Mouse (Mus musculus): ENCODE data around the gene Slc25a29. TPM values are rescaled to one million over a fixed set of nuclear protein-coding genes. Genes with fewer than 3 reads are reported as not detected.
A peak's percentile ranks its signal among the peaks of the same experiment; 100 is the strongest.

Gene Slc25a29
- polyA plus RNA-seq (2012; rRNA removed) = 4.0 and 4.9 TPM in 2 replicates

GRCm38 (mm10) chr12:108835840-108836409, at the start of gene Slc25a29, which contains the start of gene Slc25a47:
TSS of gene Slc25a29 (minus strand) at chr12:108835883.
TSS of gene Slc25a47 (plus strand) at chr12:108836046.
- Histone ChIP-seq H3K36me3 (ENCODE audit: control insufficient read depth, insufficient read depth, low read length) (no peaks in the 10 kb centered on the region), H3K27ac (ENCODE audit: insufficient read depth, low read depth, low read length) (peak within 1 kb of the TSS; percentile 51), H3K4me1 (ENCODE audit: control insufficient read depth, insufficient read depth, insufficient read length, low read length) (peaks cover 27% of the 10 kb centered on the region), H3K27me3 (ENCODE audit: control insufficient read depth, insufficient read depth, low read length) (no peaks in the 10 kb centered on the region), H3K4me3 (ENCODE audit: low read depth, low read length) (peak within 1 kb of the TSS; percentile 73)
- WGBS = under 1% methylated on average over 53 of the region's 53 CpGs
- TF ChIP-seq POLR2A (IDR thresholded peaks at IDR 0.05; ENCODE audit: low read depth, low read length) (0 out of 2 replicates have a peak, but pooled peaks have one; percentile 29), CTCF (IDR thresholded peaks at IDR 0.05; ENCODE audit: extremely low read depth, insufficient read length, insufficient replicate concordance, low read depth, low read length) (no peak)

DNA sequence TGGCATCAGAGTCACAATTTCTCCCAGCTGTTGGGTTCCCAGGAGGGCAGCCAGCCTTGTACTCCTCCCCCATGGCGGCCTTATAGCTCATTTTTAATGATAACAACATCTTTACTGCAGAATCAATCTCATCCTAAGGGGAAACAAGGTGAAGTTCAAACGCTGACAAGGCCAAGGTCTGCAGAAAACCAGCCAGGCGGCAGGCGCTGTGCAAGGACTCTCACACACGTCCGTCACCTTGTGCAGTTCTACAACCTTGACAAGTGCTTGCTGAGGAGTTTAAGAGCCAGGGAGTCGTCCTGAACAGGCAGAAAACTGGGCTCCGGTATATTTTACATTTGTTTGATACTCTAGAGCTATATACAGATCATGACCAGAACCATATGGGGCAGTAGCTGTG, 47.1 kb upstream of the Slc25a29 start:
- TF ChIP-seq POLR2A (IDR thresholded peaks at IDR 0.05; ENCODE audit: low read depth, low read length) = no peak
- TF ChIP-seq CTCF (IDR thresholded peaks at IDR 0.05; ENCODE audit: extremely low read depth, insufficient read length, insufficient replicate concordance, low read depth, low read length) = no peak
- Histone ChIP-seq H3K4me1 (ENCODE audit: control insufficient read depth, insufficient read depth, insufficient read length, low read length) (peaks cover 14% of the 10 kb centered on the region; the same call in 1 of the 2 replicates), H3K4me3 (ENCODE audit: low read depth, low read length) (no peak overlapping the region), H3K36me3 (ENCODE audit: control insufficient read depth, insufficient read depth, low read length) (peaks cover 53% of the 10 kb centered on the region), H3K27me3 (ENCODE audit: control insufficient read depth, insufficient read depth, low read length) (no peaks in the 10 kb centered on the region), H3K27ac (ENCODE audit: insufficient read depth, low read depth, low read length) (no peak overlapping the region)
- 74% methylated on average over 8 of the region's 8 CpGs for WGBS

GRCm38 (mm10) chr12:108881192-108881591, 45.5 kb upstream of the Slc25a29 start:
- TF ChIP-seq POLR2A (IDR thresholded peaks at IDR 0.05; ENCODE audit: low read depth, low read length) (no peak), CTCF (IDR thresholded peaks at IDR 0.05; ENCODE audit: extremely low read depth, insufficient read length, insufficient replicate concordance, low read depth, low read length) (no peak)
- H3K4me1 ChIP-seq (ENCODE audit: control insufficient read depth, insufficient read depth, insufficient read length, low read length) = peaks cover 14% of the 10 kb centered on the region; the same call in 1 of the 2 replicates
- no peaks in the 10 kb centered on the region for H3K27me3 ChIP-seq (ENCODE audit: control insufficient read depth, insufficient read depth, low read length)
- 25% methylated on average over 3 of the region's 3 CpGs for WGBS
- H3K36me3 ChIP-seq (ENCODE audit: control insufficient read depth, insufficient read depth, low read length) = peaks cover 43% of the 10 kb centered on the region
- H3K27ac ChIP-seq (ENCODE audit: insufficient read depth, low read depth, low read length) = peak overlapping the region; percentile 50
- H3K4me3 ChIP-seq (ENCODE audit: low read depth, low read length) = no peak overlapping the region

- peaks cover 11% of the 10 kb centered on the region; the same call in 1 of the 2 replicates for H3K4me1 ChIP-seq (ENCODE audit: control insufficient read depth, insufficient read depth, insufficient read length, low read length)
- TF ChIP-seq CTCF (IDR thresholded peaks at IDR 0.05; ENCODE audit: extremely low read depth, insufficient read length, insufficient replicate concordance, low read depth, low read length) (no peak), POLR2A (IDR thresholded peaks at IDR 0.05; ENCODE audit: low read depth, low read length) (no peak)
- H3K4me3 ChIP-seq (ENCODE audit: low read depth, low read length) = no peak overlapping the region
- H3K36me3 ChIP-seq (ENCODE audit: control insufficient read depth, insufficient read depth, low read length) = peaks cover 41% of the 10 kb centered on the region
- no peaks in the 10 kb centered on the region for H3K27me3 ChIP-seq (ENCODE audit: control insufficient read depth, insufficient read depth, low read length)
- H3K27ac ChIP-seq (ENCODE audit: insufficient read depth, low read depth, low read length) = peak overlapping the region; percentile 82
- 32% methylated on average over 5 of the region's 5 CpGs for WGBS
Measured at GRCm38 (mm10) chr12:108880606-108881005, 44.9 kb upstream of the Slc25a29 start.

DNA sequence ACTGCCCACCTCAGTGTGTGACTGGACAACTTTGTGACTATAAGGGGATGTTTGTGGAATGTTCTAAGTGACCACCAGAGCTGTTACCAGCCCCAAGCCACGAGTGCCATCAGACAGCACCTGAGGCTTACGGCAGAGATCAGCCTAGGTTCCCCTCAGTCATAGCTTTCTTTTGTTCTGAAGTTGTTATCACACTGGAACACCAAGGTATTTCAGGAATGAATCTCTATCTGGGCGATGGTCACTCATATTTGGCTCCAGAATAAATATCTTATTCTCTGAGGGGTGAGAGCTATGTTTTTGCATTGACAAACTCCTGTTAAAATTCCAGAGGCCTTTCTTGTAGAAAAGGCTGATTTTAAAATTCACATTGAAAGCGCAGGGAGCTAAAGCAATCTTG, 43.5 kb upstream of the Slc25a29 start:
- no peak for TF ChIP-seq POLR2A (IDR thresholded peaks at IDR 0.05; ENCODE audit: low read depth, low read length)
- TF ChIP-seq CTCF (IDR thresholded peaks at IDR 0.05; ENCODE audit: extremely low read depth, insufficient read length, insufficient replicate concordance, low read depth, low read length) = no peak
- WGBS = 92% methylated on average over 4 of the region's 4 CpGs
- H3K4me3 ChIP-seq (ENCODE audit: low read depth, low read length) = no peak overlapping the region
- no peak overlapping the region for H3K27ac ChIP-seq (ENCODE audit: insufficient read depth, low read depth, low read length)
- H3K4me1 ChIP-seq (ENCODE audit: control insufficient read depth, insufficient read depth, insufficient read length, low read length) = peaks cover 11% of the 10 kb centered on the region; the same call in 1 of the 2 replicates
- peaks cover 46% of the 10 kb centered on the region for H3K36me3 ChIP-seq (ENCODE audit: control insufficient read depth, insufficient read depth, low read length)
- H3K27me3 ChIP-seq (ENCODE audit: control insufficient read depth, insufficient read depth, low read length) = no peaks in the 10 kb centered on the region

GRCm38 (mm10) chr12:108873122-108873521, 37.4 kb upstream of the Slc25a29 start:
- 71% methylated on average over 5 of the region's 5 CpGs for WGBS
- Histone ChIP-seq H3K4me3 (ENCODE audit: low read depth, low read length) (no peak overlapping the region), H3K4me1 (ENCODE audit: control insufficient read depth, insufficient read depth, insufficient read length, low read length) (no peaks in the 10 kb centered on the region), H3K27ac (ENCODE audit: insufficient read depth, low read depth, low read length) (no peak overlapping the region), H3K36me3 (ENCODE audit: control insufficient read depth, insufficient read depth, low read length) (peaks cover 67% of the 10 kb centered on the region), H3K27me3 (ENCODE audit: control insufficient read depth, insufficient read depth, low read length) (no peaks in the 10 kb centered on the region)
- no peak for TF ChIP-seq CTCF (IDR thresholded peaks at IDR 0.05; ENCODE audit: extremely low read depth, insufficient read length, insufficient replicate concordance, low read depth, low read length)
- no peak for TF ChIP-seq POLR2A (IDR thresholded peaks at IDR 0.05; ENCODE audit: low read depth, low read length)

- 86% methylated on average over 2 of the region's 2 CpGs for WGBS
- Histone ChIP-seq H3K4me1 (ENCODE audit: control insufficient read depth, insufficient read depth, insufficient read length, low read length) (no peaks in the 10 kb centered on the region), H3K27ac (ENCODE audit: insufficient read depth, low read depth, low read length) (no peak overlapping the region), H3K4me3 (ENCODE audit: low read depth, low read length) (no peak overlapping the region), H3K36me3 (ENCODE audit: control insufficient read depth, insufficient read depth, low read length) (peaks cover 67% of the 10 kb centered on the region), H3K27me3 (ENCODE audit: control insufficient read depth, insufficient read depth, low read length) (no peaks in the 10 kb centered on the region)
- no peak for TF ChIP-seq POLR2A (IDR thresholded peaks at IDR 0.05; ENCODE audit: low read depth, low read length)
- peak; percentile 31; the same call in 1 of the 2 replicates for TF ChIP-seq CTCF (IDR thresholded peaks at IDR 0.05; ENCODE audit: extremely low read depth, insufficient read length, insufficient replicate concordance, low read depth, low read length)
Measured at GRCm38 (mm10) chr12:108869575-108869974, 33.9 kb upstream of the Slc25a29 start.

Measured in small intestine, adult 2 months (tissue).